Mouse (Mus musculus) neural tube, embryonic 13.5 days (tissue): Measurements from ENCODE around the gene Ppfia4. TPM values are rescaled to one million over a fixed set of nuclear protein-coding genes. Genes with fewer than 3 reads are reported as not detected.

Experiments used
- ATAC-seq: fragments of 200-750 bp; cut with Nextera tagmentation; 2 replicates; pipeline ENCODE4 v1.8.0; 2017; ENCODE audit warnings: low read depth, mild to moderate bottlenecking, moderate TSS enrichment, moderate library complexity
- H3K27ac ChIP-seq: fragments of 300-500 bp; sonication (generic); replicated peaks from 2 replicates; pipeline ENCODE4 v1.5.1; 2015; ENCODE audit warnings: moderate library complexity, mild to moderate bottlenecking, inconsistent platforms
- H3K27me3 ChIP-seq: fragments of 300-500 bp; sonication (generic); 2 replicates; pipeline ENCODE4 v1.6.1; 2015; ENCODE audit warnings: mild to moderate bottlenecking, inconsistent platforms
- H3K36me3 ChIP-seq: fragments of 300-500 bp; sonication (generic); 2 replicates; pipeline ENCODE4 v1.6.1; 2015; ENCODE audit warnings: mild to moderate bottlenecking, inconsistent platforms
- H3K4me1 ChIP-seq: fragments of 300-500 bp; sonication (generic); replicated peaks from 2 replicates; pipeline ENCODE4 v1.6.1; 2015; ENCODE audit warnings: inconsistent platforms
- H3K4me2 ChIP-seq: fragments of 300-500 bp; sonication (generic); 2 replicates; pipeline ENCODE4 v1.6.1; 2015; ENCODE audit warnings: inconsistent platforms, mild to moderate bottlenecking, moderate library complexity
- H3K4me3 ChIP-seq: fragments of 300-500 bp; sonication (generic); 2 replicates; pipeline ENCODE4 v1.5.1; 2015; ENCODE audit warnings: mild to moderate bottlenecking, inconsistent platforms
- H3K9ac ChIP-seq: fragments of 300-500 bp; sonication (generic); 2 replicates; pipeline ENCODE4 v1.6.1; 2015; ENCODE audit warnings: moderate library complexity, mild to moderate bottlenecking, inconsistent platforms
- H3K9me3 ChIP-seq: fragments of 300-500 bp; sonication (generic); 2 replicates; pipeline ENCODE4 v1.6.1; 2016; ENCODE audit warnings: inconsistent platforms
- WGBS: fragments of 180-500 bp; shearing (Covaris S2); methylation state at CpG from one replicate; pipeline ENCODE4 v1.1.7; 2015; 5-methylcytosine and 5-hydroxymethylcytosine counted together
- polyA plus RNA-seq: library from polyadenylated mRNA; unstranded; fragments of >200 nt; fragmentation: Nextera tagmentation; extraction: Ambion mirVana; gene quantifications from 2 replicates; pipeline ENCODE4 v1.2.1, GENCODE M21; 2015

Ppfia4 gene
- polyA plus RNA-seq, 1 experiment from 2014 or later = 10.9 TPM

DNA sequence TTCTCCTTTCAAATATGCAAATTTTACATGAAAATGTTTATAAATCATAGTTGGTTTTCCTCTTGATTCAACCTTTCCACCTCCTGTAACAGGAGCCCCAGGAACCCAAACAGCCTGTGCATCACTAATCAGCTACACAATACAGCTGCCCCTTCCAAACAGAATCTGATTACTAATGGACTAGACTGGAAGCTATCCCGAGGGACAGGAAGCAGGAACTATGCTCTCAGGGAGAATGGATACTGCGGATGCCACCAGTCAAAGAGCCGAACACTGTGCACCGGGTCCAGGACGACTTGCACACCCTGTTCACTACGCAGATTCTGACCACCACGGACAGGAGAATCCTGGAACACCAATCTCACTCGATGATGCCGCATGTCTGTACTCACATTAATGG lies 15.1 kb upstream of the Ppfia4 start:
- Histone ChIP-seq H3K27me3 (0 out of 2 replicates have a peak, but pooled peaks cover 2% of the 10 kb centered on the region), H3K9me3 (no peaks in the 10 kb centered on the region), H3K4me3 (no peak overlapping the region), H3K4me2 (no peak overlapping the region), H3K27ac (no peak overlapping the region), H3K4me1 (peaks cover 23% of the 10 kb centered on the region), H3K36me3 (peaks cover 61% of the 10 kb centered on the region), H3K9ac (no peak overlapping the region)
- no peak for ATAC-seq
- 84% methylated on average over 9 of the region's 9 CpGs for WGBS

DNA sequence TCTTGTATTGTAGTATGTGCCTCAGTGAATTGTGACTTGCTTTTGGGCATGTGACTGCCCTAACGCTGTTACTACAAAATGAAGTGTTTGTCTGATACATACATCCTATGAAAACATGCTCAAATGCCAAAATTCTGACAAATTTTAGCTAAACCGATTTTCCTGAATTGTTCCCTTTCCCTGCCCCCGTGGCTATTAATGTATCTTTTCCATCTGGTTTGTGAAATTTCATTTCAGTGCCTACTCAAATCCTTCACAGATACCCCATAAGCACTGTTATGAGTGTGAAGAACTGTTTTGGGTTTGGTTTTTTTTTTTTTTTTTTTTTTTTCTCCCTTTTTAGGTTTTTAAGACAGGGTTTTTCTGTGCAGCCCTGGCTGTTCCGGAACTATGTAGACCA lies 12.3 kb upstream of the Ppfia4 start:
- Histone ChIP-seq H3K9me3 (no peaks in the 10 kb centered on the region), H3K4me3 (peak overlapping the region; percentile 53), H3K27ac (peak overlapping the region; percentile 39; the same call in 1 of the 2 replicates), H3K36me3 (peaks cover 34% of the 10 kb centered on the region), H3K4me2 (peak overlapping the region; percentile 79), H3K27me3 (0 out of 2 replicates have a peak, but pooled peaks cover 4% of the 10 kb centered on the region), H3K9ac (no peak overlapping the region), H3K4me1 (peaks cover 30% of the 10 kb centered on the region)
- WGBS = 73% methylated on average over 4 of the region's 4 CpGs
- no peak for ATAC-seq

DNA sequence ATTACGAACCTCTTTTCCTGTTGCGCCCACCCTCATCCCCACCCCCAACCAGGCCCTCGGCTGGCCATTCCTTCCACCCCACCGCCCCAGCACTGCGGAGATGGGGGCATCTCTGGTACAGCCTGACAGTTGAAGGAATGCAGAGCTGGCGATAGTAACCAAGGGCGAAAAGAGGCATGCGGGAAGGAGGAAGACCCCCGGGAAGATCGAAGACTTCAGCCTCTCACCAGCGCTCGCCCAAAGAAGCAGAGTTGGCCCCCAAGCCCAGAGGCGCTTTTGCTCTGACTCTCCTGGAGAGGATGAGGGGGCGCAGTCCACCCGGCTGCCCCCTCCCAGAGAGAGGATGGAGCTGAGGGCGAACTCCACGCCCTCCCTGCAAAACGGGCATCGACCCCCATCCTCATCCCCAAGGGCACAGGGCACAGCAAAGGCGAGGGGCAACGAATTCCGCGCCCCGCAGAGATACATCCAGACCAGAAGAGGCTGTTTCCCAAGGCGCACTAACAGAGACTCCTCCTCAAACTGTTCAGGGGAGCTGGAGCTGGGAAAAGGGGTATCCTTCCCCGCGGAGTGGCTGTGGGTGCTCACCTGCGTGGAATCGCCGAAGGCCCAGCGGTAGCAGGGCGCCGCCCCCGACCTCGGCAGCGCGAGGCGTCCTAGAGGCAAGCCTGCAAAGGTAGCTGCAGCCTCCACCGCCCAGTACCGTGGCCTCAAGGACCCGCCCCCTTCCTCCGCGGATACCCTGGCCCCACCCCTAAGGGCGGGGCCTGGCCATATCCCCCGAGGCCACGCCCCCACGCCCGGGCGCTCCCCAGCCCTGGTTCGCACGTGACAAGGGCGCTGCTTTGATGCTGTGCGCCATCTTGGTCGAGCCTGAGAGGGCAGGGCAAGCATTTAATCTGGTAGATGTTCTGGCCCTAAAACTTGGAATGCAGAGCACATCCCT lies 11.6 kb upstream of the Ppfia4 start:
- no peaks in the 10 kb centered on the region for H3K9me3 ChIP-seq
- peak overlapping the region; percentile 70 for H3K27ac ChIP-seq
- H3K4me3 ChIP-seq = peak overlapping the region; percentile 53
- ATAC-seq = peak; percentile 94
- peak overlapping the region; percentile 79 for H3K4me2 ChIP-seq
- H3K36me3 ChIP-seq = peaks cover 26% of the 10 kb centered on the region
- H3K27me3 ChIP-seq = 0 out of 2 replicates have a peak, but pooled peaks cover 4% of the 10 kb centered on the region
- peak overlapping the region; percentile 78 for H3K9ac ChIP-seq
- WGBS = under 1% methylated on average over 52 of the region's 54 CpGs
- H3K4me1 ChIP-seq = peaks cover 30% of the 10 kb centered on the region

DNA sequence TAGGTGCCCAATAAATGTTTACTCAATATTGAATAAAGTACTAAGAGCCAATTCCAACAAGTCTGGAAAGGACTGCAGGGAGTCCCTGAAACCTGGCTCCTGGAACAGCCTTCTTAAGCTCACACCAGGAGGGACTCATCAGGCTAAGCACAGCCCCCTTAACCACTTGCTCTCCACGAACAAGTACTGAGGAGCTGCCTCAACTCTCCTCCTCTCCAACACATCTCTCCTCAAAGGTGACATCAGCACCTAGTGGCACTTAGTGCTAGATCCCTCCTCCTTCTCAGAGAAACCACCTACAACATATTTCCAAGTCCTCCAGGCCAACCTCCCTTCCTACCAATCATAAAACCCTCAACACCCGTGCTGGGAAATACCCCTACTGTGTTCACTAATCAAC lies 10.8 kb upstream of the Ppfia4 start:
- H3K27ac ChIP-seq = peak overlapping the region; percentile 70; the same call in 1 of the 2 replicates
- 12% methylated on average over 2 of the region's 2 CpGs for WGBS
- H3K9me3 ChIP-seq = no peaks in the 10 kb centered on the region
- H3K4me2 ChIP-seq = peak overlapping the region; percentile 79
- H3K36me3 ChIP-seq = peaks cover 23% of the 10 kb centered on the region
- H3K9ac ChIP-seq = peak overlapping the region; percentile 78
- H3K4me3 ChIP-seq = peak overlapping the region; percentile 53
- 0 out of 2 replicates have a peak, but pooled peaks cover 4% of the 10 kb centered on the region for H3K27me3 ChIP-seq
- peak; percentile 29 for ATAC-seq
- H3K4me1 ChIP-seq = peaks cover 30% of the 10 kb centered on the region

DNA sequence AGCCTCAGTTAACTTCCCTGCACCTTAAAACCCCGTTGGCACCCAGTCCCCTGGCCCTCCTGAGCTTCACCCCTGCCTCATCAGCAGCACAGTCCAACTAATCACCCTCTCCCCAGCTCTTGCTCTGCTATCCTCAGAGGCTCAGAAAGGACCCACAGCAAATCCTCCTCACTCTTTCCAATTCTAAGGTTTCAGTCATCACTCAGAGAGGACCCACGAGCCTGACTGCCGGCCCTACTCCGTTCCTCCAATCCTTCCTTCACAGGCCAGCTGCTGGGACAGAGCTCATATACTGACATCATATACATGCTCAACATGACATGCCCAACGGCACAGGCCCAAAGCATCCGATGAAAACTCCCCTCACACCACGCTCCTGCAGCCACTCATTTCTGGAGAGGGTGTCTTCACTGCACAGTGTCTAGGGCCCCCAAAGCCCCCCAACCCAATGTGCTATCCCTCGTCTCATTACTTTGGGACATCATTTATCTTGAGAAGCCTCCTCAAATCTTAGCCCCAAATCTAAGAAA lies 10.1 kb upstream of the Ppfia4 start:
- Histone ChIP-seq H3K4me2 (peak overlapping the region; percentile 79), H3K9ac (no peak overlapping the region), H3K27me3 (0 out of 2 replicates have a peak, but pooled peaks cover 4% of the 10 kb centered on the region), H3K4me1 (peaks cover 30% of the 10 kb centered on the region), H3K4me3 (peak overlapping the region; percentile 53; the same call in 1 of the 2 replicates), H3K27ac (no peak overlapping the region), H3K36me3 (peaks cover 20% of the 10 kb centered on the region), H3K9me3 (no peaks in the 10 kb centered on the region)
- WGBS = 85% methylated on average over 8 of the region's 8 CpGs
- no peak for ATAC-seq

DNA sequence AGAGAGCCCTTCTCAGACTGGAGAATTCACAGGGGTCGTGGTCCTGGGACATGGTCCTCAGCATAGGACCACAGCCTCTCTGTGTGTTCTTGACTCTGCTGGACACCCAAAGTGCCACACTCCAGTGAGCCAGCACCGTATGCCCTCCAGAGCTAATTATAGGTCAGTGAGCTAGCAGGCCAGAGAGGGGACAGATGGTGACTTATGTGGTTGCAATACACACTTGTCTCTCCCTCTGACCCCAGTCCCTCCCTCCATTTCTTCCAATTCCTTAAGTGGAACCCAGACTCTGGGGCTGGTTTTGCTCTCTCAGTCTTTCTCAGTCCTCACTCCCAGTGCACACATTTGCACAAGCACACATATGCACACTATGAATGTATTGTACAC lies 9.5 kb upstream of the Ppfia4 start:
- Histone ChIP-seq H3K27ac (no peak overlapping the region), H3K4me1 (peaks cover 30% of the 10 kb centered on the region), H3K9me3 (no peaks in the 10 kb centered on the region), H3K36me3 (peaks cover 15% of the 10 kb centered on the region), H3K9ac (no peak overlapping the region), H3K4me3 (no peak overlapping the region), H3K4me2 (peak overlapping the region; percentile 79; the same call in 1 of the 2 replicates), H3K27me3 (0 out of 2 replicates have a peak, but pooled peaks cover 4% of the 10 kb centered on the region)
- ATAC-seq = no peak
- WGBS = 70% methylated on average over 2 of the region's 2 CpGs

DNA sequence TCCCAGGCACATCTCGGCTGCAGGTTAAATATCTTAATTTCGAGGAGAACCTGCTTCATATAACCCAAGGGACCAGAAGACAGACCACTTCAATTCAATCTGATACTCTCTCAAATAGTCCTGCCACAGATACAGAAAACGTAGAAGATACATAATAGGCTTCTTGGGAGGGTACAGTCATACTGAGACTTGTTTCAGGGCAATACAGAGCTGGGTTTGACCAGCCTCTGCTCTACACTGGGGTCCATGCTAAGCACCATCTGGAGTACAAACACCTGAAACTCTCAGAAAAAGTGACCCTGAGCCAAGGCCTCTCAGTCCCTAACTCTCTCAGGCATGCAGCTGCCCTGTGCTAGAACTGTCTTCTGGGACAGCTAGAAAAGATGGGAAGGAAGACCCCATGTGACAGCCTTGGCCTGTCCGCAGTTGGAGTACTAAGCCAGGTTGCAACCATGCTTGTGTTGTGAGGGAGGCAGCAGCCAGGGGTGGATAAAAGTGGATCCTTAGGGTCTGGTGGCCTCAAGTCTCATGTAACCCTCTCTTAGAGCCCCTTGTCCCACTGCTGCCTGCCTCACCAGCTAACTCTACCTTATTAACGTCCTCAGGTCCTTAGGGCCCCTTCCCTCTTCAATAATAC lies 9.0 kb upstream of the Ppfia4 start:
- no peaks in the 10 kb centered on the region for H3K9me3 ChIP-seq
- H3K27me3 ChIP-seq = 0 out of 2 replicates have a peak, but pooled peaks cover 4% of the 10 kb centered on the region
- no peak overlapping the region for H3K27ac ChIP-seq
- ATAC-seq = no peak
- peaks cover 11% of the 10 kb centered on the region for H3K36me3 ChIP-seq
- H3K4me1 ChIP-seq = peaks cover 30% of the 10 kb centered on the region
- H3K4me3 ChIP-seq = no peak overlapping the region
- no peak overlapping the region for H3K9ac ChIP-seq
- H3K4me2 ChIP-seq = no peak overlapping the region
- WGBS = 77% methylated on average over 5 of the region's 5 CpGs

DNA sequence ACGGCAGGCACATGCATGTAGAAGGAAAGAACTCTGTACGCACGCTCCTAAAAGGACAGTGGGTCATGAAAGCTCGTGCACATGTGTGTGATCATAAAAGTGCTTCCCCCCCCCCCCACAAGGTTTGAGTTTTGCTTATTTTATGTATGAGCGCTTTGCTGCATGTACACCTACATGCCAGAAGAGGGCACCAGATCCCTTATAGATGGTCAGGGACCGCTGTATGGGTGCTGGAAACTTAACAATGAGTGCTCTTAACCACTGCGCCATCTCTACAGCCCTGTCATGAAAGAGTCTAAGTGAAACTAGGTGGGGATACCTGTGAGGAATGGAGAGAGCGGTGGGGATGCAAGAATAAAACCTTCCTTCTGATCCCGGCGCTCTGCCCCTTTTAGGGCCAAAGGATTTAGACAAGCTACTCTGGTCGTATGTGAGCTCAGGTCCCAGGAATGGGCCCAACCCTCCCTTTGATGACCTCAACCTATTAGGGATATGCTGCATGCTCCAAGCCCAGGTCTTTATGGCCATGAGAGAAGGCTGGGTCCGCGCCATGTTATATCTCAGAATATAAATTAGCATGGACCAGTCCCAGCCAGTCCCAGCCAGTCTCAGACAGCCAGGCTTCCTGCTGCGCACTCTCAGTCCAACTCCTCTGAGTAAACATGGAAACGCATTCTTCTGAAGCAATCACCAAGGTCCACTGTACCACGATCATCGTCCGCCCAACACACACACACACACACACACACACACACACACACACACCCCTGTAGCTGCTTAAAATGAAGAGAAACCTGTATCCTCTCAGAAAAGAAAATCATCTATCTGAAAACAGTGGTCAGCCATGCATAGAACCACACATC lies 7.3 kb upstream of the Ppfia4 start:
- ATAC-seq = no peak
- Histone ChIP-seq H3K4me3 (no peak overlapping the region), H3K27ac (no peak overlapping the region), H3K4me2 (no peak overlapping the region), H3K4me1 (peaks cover 28% of the 10 kb centered on the region), H3K36me3 (no peaks in the 10 kb centered on the region), H3K27me3 (0 out of 2 replicates have a peak, but pooled peaks cover 4% of the 10 kb centered on the region), H3K9me3 (no peaks in the 10 kb centered on the region), H3K9ac (no peak overlapping the region)
- 93% methylated on average over 18 of the region's 18 CpGs for WGBS

DNA sequence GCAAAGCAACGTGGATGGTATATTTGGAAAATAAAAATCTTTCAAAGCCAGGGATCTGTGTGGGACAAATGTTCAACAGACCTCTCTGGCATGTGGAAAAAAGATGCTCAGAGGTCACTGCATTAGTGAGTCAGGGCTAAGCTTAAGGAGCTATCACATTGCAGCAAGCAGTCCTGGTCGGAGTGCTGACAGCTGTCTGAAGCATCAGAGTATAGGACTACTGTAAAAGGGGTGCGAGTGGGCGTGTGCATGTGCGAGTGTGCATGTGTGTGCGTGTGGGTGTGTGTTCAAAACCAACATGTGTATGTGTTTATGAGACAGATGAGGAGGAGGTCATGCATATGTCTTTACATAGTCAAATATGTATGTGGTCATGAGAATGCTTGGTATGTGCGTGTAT lies 6.4 kb upstream of the Ppfia4 start:
- Histone ChIP-seq H3K27ac (no peak overlapping the region), H3K9me3 (no peaks in the 10 kb centered on the region), H3K4me2 (no peak overlapping the region), H3K36me3 (no peaks in the 10 kb centered on the region), H3K4me1 (peaks cover 20% of the 10 kb centered on the region), H3K9ac (no peak overlapping the region), H3K4me3 (no peak overlapping the region), H3K27me3 (0 out of 2 replicates have a peak, but pooled peaks cover 4% of the 10 kb centered on the region)
- 94% methylated on average over 7 of the region's 7 CpGs for WGBS
- no peak for ATAC-seq

DNA sequence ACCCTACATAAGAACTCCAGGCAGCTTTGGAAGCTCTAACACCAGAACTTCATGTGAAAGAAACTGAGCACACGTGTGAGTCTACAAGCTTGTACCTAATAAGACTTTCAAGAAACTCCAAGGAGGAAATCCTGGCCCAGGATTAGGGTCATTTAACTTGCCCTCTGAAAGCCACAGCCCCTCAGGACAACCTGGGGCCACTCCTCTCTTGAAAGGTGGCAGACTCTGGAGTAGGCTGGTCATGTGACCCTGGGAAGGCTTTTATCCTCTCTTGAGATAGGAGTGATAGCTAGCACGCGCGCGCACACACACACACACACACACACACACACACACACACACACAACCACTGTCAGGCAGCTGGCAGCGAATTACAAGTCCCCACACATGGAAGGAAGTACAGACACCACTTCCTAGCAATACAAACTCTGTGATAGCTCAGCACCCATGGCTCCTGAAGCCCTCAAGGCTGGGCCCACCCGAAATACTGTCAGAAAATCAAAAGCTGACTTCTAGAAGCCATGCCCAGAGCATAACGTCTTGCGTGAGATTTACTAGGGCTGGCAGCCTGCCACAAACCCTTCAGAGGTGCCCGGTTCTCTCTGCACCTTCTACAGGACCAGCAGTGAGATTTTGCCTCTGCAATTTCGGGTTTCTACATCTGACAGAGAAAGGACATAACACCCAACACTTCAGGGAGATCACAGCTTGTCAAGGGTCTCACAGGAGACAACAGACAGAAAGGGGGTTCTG lies 4.4 kb upstream of the Ppfia4 start:
- peaks cover 12% of the 10 kb centered on the region for H3K4me1 ChIP-seq
- no peak overlapping the region for H3K4me3 ChIP-seq
- no peak overlapping the region for H3K27ac ChIP-seq
- no peak for ATAC-seq
- no peaks in the 10 kb centered on the region for H3K36me3 ChIP-seq
- no peak overlapping the region for H3K9ac ChIP-seq
- H3K27me3 ChIP-seq = no peaks in the 10 kb centered on the region
- no peaks in the 10 kb centered on the region for H3K9me3 ChIP-seq
- H3K4me2 ChIP-seq = no peak overlapping the region
- WGBS = 77% methylated on average over 11 of the region's 11 CpGs
